Comparison of ENCODE assay signal across 20 mouse cellular contexts in the genomic region with DNA sequence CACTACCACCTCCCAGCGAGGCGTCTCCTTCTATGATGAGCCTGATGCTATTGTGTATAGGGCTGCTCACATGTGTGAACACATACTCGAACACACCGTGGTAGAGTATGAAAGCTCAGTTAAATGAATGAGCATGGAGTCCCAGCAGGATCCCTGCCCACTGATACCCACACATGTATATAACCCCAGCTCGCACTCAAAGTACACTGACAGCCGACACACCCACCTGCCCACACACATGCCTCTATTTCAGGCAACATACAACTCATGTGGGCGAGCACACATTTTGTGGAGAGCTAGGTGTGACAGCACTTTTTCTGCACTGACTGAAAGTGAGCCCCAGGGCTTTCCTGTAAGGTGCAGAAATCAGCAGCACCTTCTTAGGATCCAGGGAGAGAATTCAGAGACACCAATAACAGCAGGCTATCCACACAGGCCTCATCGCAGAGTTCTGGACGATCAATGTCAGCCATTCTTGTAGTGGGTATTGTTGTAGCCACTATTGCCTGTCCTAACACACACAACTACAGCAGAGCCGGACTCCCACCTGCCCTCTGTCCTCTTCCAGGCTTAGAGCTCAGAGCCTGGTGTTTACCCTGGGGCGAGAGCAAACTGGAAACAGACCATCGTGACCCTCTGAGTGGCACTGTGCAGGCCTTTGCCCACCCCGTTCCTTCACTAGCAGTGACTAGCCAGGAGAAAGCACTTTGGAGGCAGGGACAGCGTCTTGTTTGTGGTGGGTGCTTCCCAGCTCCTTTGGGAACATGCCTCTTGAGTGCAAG. TPM values are rescaled to one million over a fixed set of nuclear protein-coding genes. Genes with fewer than 3 reads are reported as not detected.
DNase-seq lines count a peak whose midpoint lies in the region; ATAC-seq lines count a peak whose summit lies in the region.
"Had no signal": no experiment of that assay in that cellular context is flagged by ENCODE, and none has a peak within 500 bp of the region (broad histone marks: within the 10 kb centered on the region; RNA-seq: fewer than 3 reads in every experiment).

No protein-coding gene starts in this region.

- no peaks in the 10 kb centered on the region for H3K9me3 ChIP-seq in hindbrain, embryonic 10.5 days
- no peaks in the 10 kb centered on the region for H3K9me3 ChIP-seq in hindbrain, embryonic 16.5 days (ENCODE audit: control insufficient read depth, low read length)
- no peaks in the 10 kb centered on the region for H3K9me3 ChIP-seq in midbrain, embryonic 10.5 days (replicated peaks)
- H3K9me3 ChIP-seq in midbrain, embryonic 16.5 days (replicated peaks; ENCODE audit: control insufficient read depth, low read length, poor library complexity, severe bottlenecking): no peaks in the 10 kb centered on the region
- H3K9me3 ChIP-seq: forebrain, embryonic 13.5 days; kidney, embryonic 15.5 days; neural tube, embryonic 12.5 days had no signal

- 0 out of 2 replicates have a peak overlapping the region, but pooled peaks have one; percentile 18 for H3K27ac ChIP-seq in hindbrain, embryonic 10.5 days
- H3K27ac ChIP-seq in hindbrain, embryonic 16.5 days (ENCODE audit: low read depth, low read length): no peak overlapping the region
- H3K27ac ChIP-seq in midbrain, embryonic 10.5 days (replicated peaks): 0 out of 2 replicates have a peak overlapping the region, but pooled peaks have one; percentile 29
- H3K27ac ChIP-seq in midbrain, embryonic 16.5 days (ENCODE audit: low read length): no peak overlapping the region
- H3K27ac ChIP-seq: forebrain, embryonic 13.5 days; hindbrain, postnatal 0 days; kidney, embryonic 15.5 days; neural tube, embryonic 12.5 days had no signal

- H3K36me3 ChIP-seq in hindbrain, embryonic 10.5 days: no peaks in the 10 kb centered on the region
- H3K36me3 ChIP-seq in hindbrain, embryonic 16.5 days (ENCODE audit: control insufficient read depth, insufficient read depth, low read length): no peaks in the 10 kb centered on the region
- no peaks in the 10 kb centered on the region for H3K36me3 ChIP-seq in midbrain, embryonic 10.5 days
- H3K36me3 ChIP-seq in midbrain, embryonic 16.5 days (ENCODE audit: control insufficient read depth, insufficient read depth, low read length): no peaks in the 10 kb centered on the region
- H3K36me3 ChIP-seq: kidney, embryonic 15.5 days; neural tube, embryonic 12.5 days had no signal

- H3K27me3 ChIP-seq in hindbrain, embryonic 10.5 days (ENCODE audit: insufficient read depth, poor library complexity, severe bottlenecking): no peaks in the 10 kb centered on the region
- H3K27me3 ChIP-seq in hindbrain, embryonic 16.5 days (replicated peaks; ENCODE audit: control insufficient read depth, insufficient read depth, low read length): no peaks in the 10 kb centered on the region
- H3K27me3 ChIP-seq in midbrain, embryonic 10.5 days (ENCODE audit: low read depth, poor library complexity, severe bottlenecking): no peaks in the 10 kb centered on the region
- H3K27me3 ChIP-seq in midbrain, embryonic 16.5 days (ENCODE audit: control insufficient read depth, insufficient read depth, low read depth, low read length): no peaks in the 10 kb centered on the region
- H3K27me3 ChIP-seq: forebrain, embryonic 13.5 days; kidney, embryonic 15.5 days; neural tube, embryonic 12.5 days had no signal

- intact Hi-C loops in left cerebral cortex, postnatal 25 days (cut with DNase I): no loop called here

- H3K9ac ChIP-seq in hindbrain, embryonic 16.5 days (ENCODE audit: low read depth, low read length): no peak overlapping the region
- no peak overlapping the region for H3K9ac ChIP-seq in midbrain, embryonic 16.5 days (ENCODE audit: low read depth, low read length)
- H3K9ac ChIP-seq: forebrain, embryonic 13.5 days; kidney, embryonic 15.5 days; neural tube, embryonic 12.5 days had no signal

- ATAC-seq in hindbrain, embryonic 16.5 days: no peak
- no peak for ATAC-seq in midbrain, embryonic 16.5 days
- ATAC-seq: CD4-positive, CD25-positive, alpha-beta regulatory T cell, adult 4 months; forebrain, embryonic 13.5 days; hindbrain, postnatal 0 days had no signal

- DNase-seq in hindbrain, embryonic 10.5 days (ENCODE audit: low spot score): no peak
- DNase-seq in midbrain, embryonic 10.5 days (ENCODE audit: low spot score): no peak
- DNase-seq in left cerebral cortex, postnatal 25 days (ENCODE audit: low spot score in 2 of 2): peak; percentile 71 to 91
- no peak for DNase-seq in kidney, postnatal 25 days
- no peak for DNase-seq in kidney, adult 11 months
- DNase-seq: adrenal gland, postnatal 36 days had no signal

- WGBS in hindbrain, embryonic 10.5 days: 82% methylated on average over 14 of the region's 14 CpGs
- 79% methylated on average over 14 of the region's 14 CpGs for WGBS in hindbrain, embryonic 16.5 days
- WGBS in midbrain, embryonic 10.5 days: 87% methylated on average over 14 of the region's 14 CpGs
- WGBS in midbrain, embryonic 16.5 days: 82% methylated on average over 14 of the region's 14 CpGs

- H3K4me1 ChIP-seq in hindbrain, embryonic 10.5 days (replicated peaks): peaks cover 10% of the 10 kb centered on the region; the same call in 1 of the 2 replicates
- peaks cover 9% of the 10 kb centered on the region; the same call in 1 of the 2 replicates for H3K4me1 ChIP-seq in hindbrain, embryonic 16.5 days (ENCODE audit: control insufficient read depth, insufficient read depth, low read depth, low read length)
- peaks cover 10% of the 10 kb centered on the region; the same call in 1 of the 2 replicates for H3K4me1 ChIP-seq in midbrain, embryonic 10.5 days
- H3K4me1 ChIP-seq in midbrain, embryonic 16.5 days (ENCODE audit: control insufficient read depth, insufficient read depth, low read length): no peaks in the 10 kb centered on the region

- H3K4me3 ChIP-seq in hindbrain, embryonic 10.5 days: no peak overlapping the region
- no peak overlapping the region for H3K4me3 ChIP-seq in hindbrain, embryonic 16.5 days (ENCODE audit: low read length)
- no peak overlapping the region for H3K4me3 ChIP-seq in midbrain, embryonic 10.5 days
- no peak overlapping the region for H3K4me3 ChIP-seq in midbrain, embryonic 16.5 days (ENCODE audit: low read depth, low read length)
- H3K4me3 ChIP-seq: forebrain, embryonic 13.5 days; kidney, embryonic 15.5 days; neural tube, embryonic 12.5 days had no signal

- no peak overlapping the region for H3K4me2 ChIP-seq in hindbrain, embryonic 16.5 days (ENCODE audit: low read length)
- no peak overlapping the region for H3K4me2 ChIP-seq in midbrain, embryonic 16.5 days (ENCODE audit: low read length)
- H3K4me2 ChIP-seq: forebrain, embryonic 13.5 days; kidney, embryonic 15.5 days; neural tube, embryonic 12.5 days had no signal

RNA-seq across cellular contexts. Expression of gene Tldc2, which starts 0.9 kb away (rescaled TPM):
- not detected in 2 replicates for polyA plus RNA-seq in hindbrain, embryonic 10.5 days (2016; fragmentation: Nextera tagmentation; extraction: Ambion mirVana)
- polyA plus RNA-seq in hindbrain, embryonic 16.5 days (2015; fragmentation: Nextera tagmentation; extraction: Ambion mirVana): not detected in 2 replicates
- not detected in 2 replicates for polyA plus RNA-seq in midbrain, embryonic 10.5 days (2016; fragmentation: Nextera tagmentation; extraction: Ambion mirVana)
- polyA plus RNA-seq in midbrain, embryonic 16.5 days (2015; fragmentation: Nextera tagmentation; extraction: Ambion mirVana): not detected in 2 replicates
- total RNA-seq in left cerebral cortex, postnatal 25 days (2021): not detected
- total RNA-seq: adrenal gland, postnatal 36 days; common myeloid progenitor, adult 5-6 weeks; gastrocnemius, postnatal 4 days; hindbrain, postnatal 0 days; layer of hippocampus, adult 8-10 months; liver, adult 2 months; midbrain, postnatal 0 days had no signal
- polyA plus RNA-seq: CD4-positive, CD25-positive, alpha-beta regulatory T cell, adult 4 months; embryonic facial prominence, embryonic 14.5 days; forebrain, embryonic 13.5 days; heart, embryonic 16.5 days; liver, adult 2 months; midbrain, postnatal 0 days; neural tube, embryonic 12.5 days had no signal

RNA-seq across cellular contexts. Expression of gene Soga1, which starts 8.7 kb away (rescaled TPM):
- polyA plus RNA-seq in hindbrain, embryonic 10.5 days (2016; fragmentation: Nextera tagmentation; extraction: Ambion mirVana): 3.7 and 4.0 TPM in 2 replicates
- polyA plus RNA-seq in hindbrain, embryonic 16.5 days (2015; fragmentation: Nextera tagmentation; extraction: Ambion mirVana): 4.4 and 4.6 TPM in 2 replicates
- 3.6 and 3.7 TPM in 2 replicates for polyA plus RNA-seq in midbrain, embryonic 10.5 days (2016; fragmentation: Nextera tagmentation; extraction: Ambion mirVana)
- polyA plus RNA-seq in midbrain, embryonic 16.5 days (2015; fragmentation: Nextera tagmentation; extraction: Ambion mirVana): 5.2 and 5.5 TPM in 2 replicates
- 10 to 100 TPM; 19.8 to 24.6 TPM for total RNA-seq in left cerebral cortex, postnatal 25 days (2021)

RNA-seq across cellular contexts. Expression of gene Samhd1, which starts 47.3 kb away (rescaled TPM):
- 18.8 and 22.9 TPM in 2 replicates for polyA plus RNA-seq in hindbrain, embryonic 10.5 days (2016; fragmentation: Nextera tagmentation; extraction: Ambion mirVana)
- polyA plus RNA-seq in hindbrain, embryonic 16.5 days (2015; fragmentation: Nextera tagmentation; extraction: Ambion mirVana): 9.5 and 11.1 TPM in 2 replicates
- 21.2 and 22.9 TPM in 2 replicates for polyA plus RNA-seq in midbrain, embryonic 10.5 days (2016; fragmentation: Nextera tagmentation; extraction: Ambion mirVana)
- polyA plus RNA-seq in midbrain, embryonic 16.5 days (2015; fragmentation: Nextera tagmentation; extraction: Ambion mirVana): 9.1 and 9.6 TPM in 2 replicates
- total RNA-seq in left cerebral cortex, postnatal 25 days (2021): 10 to 100 TPM; 11.6 to 12.4 TPM

Comparison
In these comparisons a context has a peak if more than half of its experiments do, and no peak if none do; other contexts are left out.
1. H3K27ac ChIP-seq: peak in hindbrain, embryonic 10.5 days (single experiment) and midbrain, embryonic 10.5 days (single experiment); none in hindbrain, embryonic 16.5 days (single experiment) and midbrain, embryonic 16.5 days (single experiment).
2. DNase-seq: peak in left cerebral cortex, postnatal 25 days (2 of 2); none in hindbrain, embryonic 10.5 days (single experiment), midbrain, embryonic 10.5 days (single experiment), kidney, postnatal 25 days (0 of 2) and kidney, adult 11 months (single experiment).